Mouse (Mus musculus) heart, embryonic 13.5 days (tissue): ENCODE measurements around the gene Wdr43. TPM values are rescaled to one million over a fixed set of nuclear protein-coding genes. Genes with fewer than 3 reads are reported as not detected.
"Not testable (repeated sequence)": the region's sequence is repeated elsewhere in the genome, so short reads cannot be mapped to it uniquely, and the experiment has no call there.

ENCODE experiments used
- ATAC-seq: fragments of 200-750 bp; cut with Nextera tagmentation; 2 replicates; pipeline ENCODE4 v1.8.0; 2017; ENCODE audit warnings: moderate TSS enrichment; ENCODE audit not compliant: insufficient number of reproducible peaks, low FRiP score, low TSS enrichment; ENCODE audit errors: extremely low read depth
- H3K27ac ChIP-seq: fragments of 300-500 bp; sonication (generic); replicated peaks from 2 replicates; pipeline ENCODE4 v1.5.1; 2015; ENCODE audit warnings: moderate library complexity, mild to moderate bottlenecking, inconsistent platforms
- H3K27me3 ChIP-seq: fragments of 300-500 bp; sonication (generic); replicated peaks from 2 replicates; pipeline ENCODE4 v1.6.1; 2015; ENCODE audit warnings: mild to moderate bottlenecking, inconsistent platforms
- H3K36me3 ChIP-seq: fragments of 300-500 bp; sonication (generic); 2 replicates; pipeline ENCODE4 v1.6.1; 2015; ENCODE audit warnings: mild to moderate bottlenecking, inconsistent platforms
- H3K4me1 ChIP-seq: fragments of 300-500 bp; sonication (generic); 2 replicates; pipeline ENCODE4 v1.6.1; 2015; ENCODE audit warnings: inconsistent platforms
- H3K4me2 ChIP-seq: fragments of 300-500 bp; sonication (generic); 2 replicates; pipeline ENCODE4 v1.6.1; 2015; ENCODE audit warnings: inconsistent platforms, mild to moderate bottlenecking, moderate library complexity
- H3K4me3 ChIP-seq: fragments of 300-500 bp; sonication (generic); 2 replicates; pipeline ENCODE4 v1.5.1; 2015; ENCODE audit warnings: moderate library complexity, mild to moderate bottlenecking, inconsistent platforms
- H3K9ac ChIP-seq: fragments of 300-500 bp; sonication (generic); 2 replicates; pipeline ENCODE4 v1.6.1; 2015; ENCODE audit warnings: inconsistent platforms, mild to moderate bottlenecking, moderate library complexity
- H3K9me3 ChIP-seq: fragments of 300-500 bp; sonication (generic); 2 replicates; pipeline ENCODE4 v1.6.1; 2016; ENCODE audit warnings: inconsistent platforms
- WGBS: fragments of 180-500 bp; shearing (Covaris S2); methylation state at CpG from one replicate; pipeline ENCODE4 v1.1.7; 2015; ENCODE audit warnings: mixed read lengths; 5-methylcytosine and 5-hydroxymethylcytosine counted together
- polyA plus RNA-seq: library from polyadenylated mRNA; unstranded; fragments of >200 nt; fragmentation: Nextera tagmentation; extraction: Ambion mirVana; gene quantifications from 2 replicates; pipeline ENCODE4 v1.2.1, GENCODE M21; 2015

Wdr43 gene
- polyA plus RNA-seq, 1 experiment from 2014 or later, result 42.0 TPM

- no peaks in the 10 kb centered on the region for H3K9me3 ChIP-seq
- H3K36me3 ChIP-seq, result peaks cover 98% of the 10 kb centered on the region
- H3K4me2 ChIP-seq, result no peak overlapping the region
- no peaks in the 10 kb centered on the region for H3K27me3 ChIP-seq
- no peaks in the 10 kb centered on the region for H3K4me1 ChIP-seq
- 90% methylated on average over 4 of the region's 4 CpGs for WGBS
- H3K4me3 ChIP-seq, result no peak overlapping the region
- no peak overlapping the region for H3K27ac ChIP-seq
- no peak overlapping the region for H3K9ac ChIP-seq
- ATAC-seq, result no peak
These were observed 22.1 kb downstream of the Wdr43 start for GRCm38 (mm10) chr17:71637750-71638265.

DNA sequence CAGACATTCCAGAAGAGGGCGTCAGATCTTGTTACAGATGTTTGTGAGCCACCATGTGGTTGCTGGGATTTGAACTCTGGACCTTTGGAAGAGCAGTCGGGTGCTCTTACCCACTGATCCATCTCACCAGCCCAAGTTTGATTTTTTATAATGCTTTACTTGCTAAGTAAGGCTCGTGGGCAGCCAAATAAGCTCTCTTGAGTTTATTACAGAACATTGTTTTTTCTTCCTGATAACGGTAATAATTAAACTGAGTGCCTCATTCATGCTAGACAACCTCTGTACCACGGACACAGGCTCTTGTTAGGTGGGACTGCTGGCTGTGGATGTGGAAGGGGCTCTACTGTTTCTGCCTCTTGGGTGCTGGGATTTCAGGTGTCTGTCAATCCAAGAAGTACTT is 23.4 kb downstream of the Wdr43 start:
- not testable (repeated sequence) for H3K4me2 ChIP-seq, H3K4me1 ChIP-seq, H3K9ac ChIP-seq, H3K27ac ChIP-seq, H3K27me3 ChIP-seq, ATAC-seq, H3K9me3 ChIP-seq, H3K4me3 ChIP-seq
- peaks cover 94% of the 10 kb centered on the region for H3K36me3 ChIP-seq
- 77% methylated on average over 5 of the region's 5 CpGs for WGBS

DNA sequence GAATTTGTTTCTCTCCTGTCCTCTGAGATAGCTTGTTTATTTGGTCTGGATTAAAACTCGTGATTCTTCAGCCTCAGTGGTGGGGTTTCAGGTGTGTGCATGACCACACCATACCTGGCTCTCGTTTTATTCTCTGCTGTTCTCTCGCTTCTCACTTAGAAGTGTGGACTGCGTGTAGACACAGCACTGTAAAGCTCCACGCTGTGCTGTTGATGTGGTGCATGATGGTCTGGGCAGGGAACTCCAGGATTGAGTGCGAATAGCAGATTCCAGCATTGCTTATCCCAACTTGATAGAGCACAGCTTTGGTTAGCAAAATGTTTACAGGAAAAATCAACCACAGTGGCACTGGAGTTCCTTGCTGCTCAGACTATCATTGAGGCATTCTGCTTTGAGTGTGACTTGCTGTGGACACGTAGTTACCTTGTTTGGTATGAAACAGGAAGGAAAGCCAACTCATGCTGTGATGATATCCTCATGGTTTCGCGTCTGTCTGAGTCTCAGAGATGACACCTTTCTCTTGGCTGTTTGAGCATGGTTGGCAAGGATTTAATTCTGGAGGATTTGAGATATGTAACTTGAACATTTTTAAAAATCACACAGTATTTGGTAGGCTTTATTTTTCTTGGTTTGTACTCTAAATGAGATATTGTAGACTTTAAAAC is 24.9 kb downstream of the Wdr43 start:
- Histone ChIP-seq H3K9me3 (no peaks in the 10 kb centered on the region), H3K4me3 (no peak overlapping the region), H3K27me3 (no peaks in the 10 kb centered on the region), H3K27ac (no peak overlapping the region), H3K9ac (no peak overlapping the region), H3K4me2 (no peak overlapping the region), H3K4me1 (no peaks in the 10 kb centered on the region), H3K36me3 (peaks cover 92% of the 10 kb centered on the region)
- WGBS, result 88% methylated on average over 9 of the region's 9 CpGs
- ATAC-seq, result no peak

GRCm38 (mm10) chr17:71642190-71642589 is 26.5 kb downstream of the Wdr43 start:
- Histone ChIP-seq H3K27me3 (no peaks in the 10 kb centered on the region), H3K4me1 (no peaks in the 10 kb centered on the region), H3K4me2 (no peak overlapping the region), H3K36me3 (peaks cover 89% of the 10 kb centered on the region), H3K27ac (no peak overlapping the region), H3K4me3 (no peak overlapping the region), H3K9ac (no peak overlapping the region), H3K9me3 (no peaks in the 10 kb centered on the region)
- 84% methylated on average over 3 of the region's 3 CpGs for WGBS
- no peak for ATAC-seq

GRCm38 (mm10) chr17:71650011-71650410 is 34.3 kb downstream of the Wdr43 start:
- no peaks in the 10 kb centered on the region for H3K9me3 ChIP-seq
- H3K4me1 ChIP-seq, result no peaks in the 10 kb centered on the region
- H3K27ac ChIP-seq, result no peak overlapping the region
- H3K36me3 ChIP-seq, result peaks cover 85% of the 10 kb centered on the region
- ATAC-seq, result no peak
- no peak overlapping the region for H3K4me2 ChIP-seq
- H3K4me3 ChIP-seq, result no peak overlapping the region
- H3K9ac ChIP-seq, result no peak overlapping the region
- H3K27me3 ChIP-seq, result no peaks in the 10 kb centered on the region
- 91% methylated on average over 9 of the region's 9 CpGs for WGBS

DNA sequence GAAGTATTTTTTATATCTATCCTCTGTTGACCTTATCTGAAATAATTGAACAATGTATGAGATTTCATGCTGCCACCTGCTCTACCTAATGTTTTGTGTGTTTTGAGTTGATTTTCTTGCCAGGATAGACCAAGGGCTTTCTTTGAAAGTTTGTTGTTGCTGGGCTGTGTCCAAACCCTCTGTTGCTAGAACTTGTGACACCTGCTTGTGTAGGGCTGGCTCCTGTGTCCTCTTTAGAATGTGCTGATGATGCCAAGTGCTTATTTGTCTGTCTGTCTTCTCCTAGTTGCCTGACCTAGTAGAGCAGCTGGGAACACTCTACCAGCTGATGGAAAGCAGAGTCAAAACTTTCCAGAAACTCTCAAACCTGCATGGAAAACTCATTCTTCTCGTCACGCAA is 36.8 kb downstream of the Wdr43 start:
- Histone ChIP-seq H3K9me3 (no peaks in the 10 kb centered on the region), H3K4me1 (no peaks in the 10 kb centered on the region), H3K4me2 (no peak overlapping the region), H3K27me3 (no peaks in the 10 kb centered on the region), H3K9ac (no peak overlapping the region), H3K27ac (no peak overlapping the region), H3K36me3 (peaks cover 87% of the 10 kb centered on the region), H3K4me3 (no peak overlapping the region)
- WGBS, result 83% methylated on average over 2 of the region's 2 CpGs
- no peak for ATAC-seq

- no peak overlapping the region for H3K4me2 ChIP-seq
- no peak for ATAC-seq
- H3K27ac ChIP-seq, result no peak overlapping the region
- H3K4me3 ChIP-seq, result no peak overlapping the region
- no peaks in the 10 kb centered on the region for H3K4me1 ChIP-seq
- no peak overlapping the region for H3K9ac ChIP-seq
- 87% methylated on average over 5 of the region's 5 CpGs for WGBS
- H3K36me3 ChIP-seq, result peaks cover 87% of the 10 kb centered on the region
- no peaks in the 10 kb centered on the region for H3K27me3 ChIP-seq
- H3K9me3 ChIP-seq, result no peaks in the 10 kb centered on the region
These were observed 37.2 kb downstream of the Wdr43 start for GRCm38 (mm10) chr17:71652934-71653333.

DNA sequence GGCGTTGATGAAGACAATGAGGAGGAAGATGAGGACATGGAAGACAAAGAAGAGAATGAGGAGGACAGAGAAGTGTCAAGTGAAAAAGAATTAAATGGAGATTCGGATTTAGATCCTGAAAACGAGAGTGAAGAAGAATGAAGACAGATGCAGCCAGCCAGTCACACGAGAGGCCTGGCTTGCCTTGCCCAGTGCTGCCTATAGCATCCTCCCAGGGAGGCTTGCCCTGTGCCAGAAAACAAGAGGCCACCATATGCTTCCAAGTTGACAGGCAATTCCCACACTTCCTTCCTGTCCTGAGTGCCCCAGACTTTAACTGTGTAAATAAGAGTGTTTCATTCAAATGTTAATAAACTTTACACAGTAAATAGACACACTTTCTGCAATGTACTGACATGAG is 41.8 kb downstream of the Wdr43 start:
- 84% methylated on average over 4 of the region's 4 CpGs for WGBS
- ATAC-seq, result no peak

GRCm38 (mm10) chr17:71658666-71659065 is 43.0 kb downstream of the Wdr43 start:
- peaks cover 52% of the 10 kb centered on the region for H3K36me3 ChIP-seq
- peaks cover 10% of the 10 kb centered on the region; the same call in 1 of the 2 replicates for H3K4me1 ChIP-seq
- 90% methylated on average over 10 of the region's 10 CpGs for WGBS
- H3K27me3 ChIP-seq, result no peaks in the 10 kb centered on the region
- H3K9ac ChIP-seq, result no peak overlapping the region
- ATAC-seq, result no peak
- H3K4me2 ChIP-seq, result no peak overlapping the region
- H3K27ac ChIP-seq, result no peak overlapping the region
- no peaks in the 10 kb centered on the region for H3K9me3 ChIP-seq
- no peak overlapping the region for H3K4me3 ChIP-seq

More for the DNA sequence above, 41.8 kb downstream of the Wdr43 start:
- Histone ChIP-seq H3K4me3 (no peak overlapping the region), H3K9me3 (no peaks in the 10 kb centered on the region), H3K36me3 (peaks cover 61% of the 10 kb centered on the region), H3K9ac (no peak overlapping the region), H3K27me3 (no peaks in the 10 kb centered on the region), H3K4me1 (0 out of 2 replicates have a peak, but pooled peaks cover 5% of the 10 kb centered on the region), H3K27ac (no peak overlapping the region), H3K4me2 (no peak overlapping the region)

DNA sequence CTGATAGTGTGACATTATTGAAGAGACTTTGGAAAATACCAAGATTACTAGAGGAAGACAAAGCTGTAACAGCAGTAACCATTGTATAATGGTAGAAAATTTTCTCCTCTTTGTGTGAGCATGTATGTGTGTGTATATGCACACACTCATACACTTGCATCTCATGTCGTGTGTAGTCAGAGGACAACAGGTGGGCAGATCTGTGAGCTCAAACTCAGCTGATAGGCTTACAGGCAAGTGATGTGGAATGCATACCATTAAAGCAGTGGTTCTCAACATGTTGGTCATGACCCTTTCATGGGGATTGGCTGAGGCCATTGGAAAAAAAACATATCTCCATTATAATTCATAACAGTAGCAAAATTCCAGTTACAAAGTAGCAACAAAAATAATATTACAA is 44.7 kb downstream of the Wdr43 start:
- no peak for ATAC-seq
- H3K4me2 ChIP-seq, result no peak overlapping the region
- no peaks in the 10 kb centered on the region for H3K9me3 ChIP-seq
- H3K27ac ChIP-seq, result no peak overlapping the region
- no peak overlapping the region for H3K9ac ChIP-seq
- 34% methylated on average over 1 of the region's 1 CpGs for WGBS
- H3K4me1 ChIP-seq, result peaks cover 10% of the 10 kb centered on the region; the same call in 1 of the 2 replicates
- no peaks in the 10 kb centered on the region for H3K27me3 ChIP-seq
- H3K36me3 ChIP-seq, result peaks cover 41% of the 10 kb centered on the region
- no peak overlapping the region for H3K4me3 ChIP-seq

- peaks cover 17% of the 10 kb centered on the region for H3K36me3 ChIP-seq
- peak overlapping the region; percentile 58; the same call in 1 of the 2 replicates for H3K27ac ChIP-seq
- no peaks in the 10 kb centered on the region for H3K9me3 ChIP-seq
- H3K4me2 ChIP-seq, result peak overlapping the region; percentile 75
- peak; percentile 51; the same call in 1 of the 2 replicates for ATAC-seq
- peaks cover 10% of the 10 kb centered on the region; the same call in 1 of the 2 replicates for H3K4me1 ChIP-seq
- H3K9ac ChIP-seq, result peak overlapping the region; percentile 80
- 6% methylated on average over 21 of the region's 21 CpGs for WGBS
- H3K27me3 ChIP-seq, result no peaks in the 10 kb centered on the region
- peak overlapping the region; percentile 49 for H3K4me3 ChIP-seq
These were observed 47.1 kb downstream of the Wdr43 start for GRCm38 (mm10) chr17:71662751-71663250.

DNA sequence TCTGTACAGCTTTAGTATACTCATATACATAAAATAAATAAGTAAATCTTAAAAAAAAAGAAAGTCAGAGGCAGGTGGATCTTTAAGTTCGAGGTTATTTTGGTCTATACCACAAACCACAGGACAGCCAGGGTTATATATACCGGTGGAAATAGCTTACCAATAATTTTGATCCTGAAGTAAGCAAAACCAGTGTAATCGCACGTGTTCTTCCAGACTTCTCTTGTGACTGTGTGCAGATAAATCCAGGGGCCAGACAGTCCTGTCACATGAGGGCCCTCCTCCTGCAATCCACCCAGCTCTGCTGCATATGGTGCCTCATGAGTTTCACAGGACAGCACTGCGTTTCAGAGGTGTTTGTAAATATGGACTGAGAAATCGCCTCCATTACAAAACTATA is 47.8 kb downstream of the Wdr43 start:
- 77% methylated on average over 6 of the region's 6 CpGs for WGBS
- no peak for ATAC-seq

More for the DNA sequence above, 47.8 kb downstream of the Wdr43 start:
- Histone ChIP-seq H3K4me1 (peaks cover 10% of the 10 kb centered on the region; the same call in 1 of the 2 replicates), H3K4me3 (no peak overlapping the region), H3K9me3 (0 out of 2 replicates have a peak, but pooled peaks cover under 1% of the 10 kb centered on the region), H3K36me3 (peaks cover 11% of the 10 kb centered on the region), H3K27me3 (no peaks in the 10 kb centered on the region), H3K27ac (no peak overlapping the region; the same call in 1 of the 2 replicates), H3K9ac (no peak overlapping the region), H3K4me2 (no peak overlapping the region)
